Mouse (Mus musculus) CH12.LX (cell line): ENCODE measurements around the gene 1500015O10Rik. TPM values are rescaled to one million over a fixed set of nuclear protein-coding genes. Genes with fewer than 3 reads are reported as not detected.

Experiments used
- DNase-seq: peaks from one replicate; pipeline ENCODE4 v3.0.0-alpha.2; 2013; ENCODE audit errors: extremely low read depth
- H3K27ac ChIP-seq: 2 replicates; pipeline ENCODE4 v1.5.1; 2012; ENCODE audit warnings: low read depth, mild to moderate bottlenecking, control low read depth, moderate library complexity; ENCODE audit not compliant: insufficient read depth
- H3K27me3 ChIP-seq: replicated peaks from 2 replicates; pipeline ENCODE3; 2012; ENCODE audit warnings: inconsistent platforms
- H3K36me3 ChIP-seq, 2 experiments: replicated peaks in 1 of 2; 2 replicates each; pipeline versions ENCODE3 to v1.6.1; 2012; ENCODE audit warnings: inconsistent platforms in 1 of 2, low read length in 1 of 2, mild to moderate bottlenecking in 1 of 2, mixed read lengths in 1 of 2, moderate library complexity in 1 of 2; ENCODE audit not compliant: control insufficient read depth in 1 of 2, insufficient read depth in 1 of 2
- H3K4me1 ChIP-seq, 2 experiments: 2 replicates each; pipeline ENCODE4 v1.6.1; 2012; ENCODE audit warnings: inconsistent platforms in 1 of 2, moderate library complexity in 1 of 2; ENCODE audit not compliant: insufficient read depth in 2 of 2, control insufficient read depth in 1 of 2
- H3K4me2 ChIP-seq: 2 replicates; pipeline ENCODE4 v1.6.1; 2012; ENCODE audit warnings: low read depth, mild to moderate bottlenecking, control low read depth; ENCODE audit not compliant: poor library complexity, insufficient read depth, severe bottlenecking
- H3K4me3 ChIP-seq, 3 experiments: fragments of 150-350 bp in 1 of 3; sonication (generic) in 1 of 3; replicated peaks in 1 of 3; 2 replicates each; pipeline versions ENCODE3 to v1.5.1; 2011 to 2012; ENCODE audit warnings: low read depth in 2 of 3, low read length in 2 of 3, mild to moderate bottlenecking in 2 of 3, moderate library complexity in 2 of 3, control low read depth in 1 of 3, improper control_type of control experiment in 1 of 3, inconsistent platforms in 1 of 3, mixed read lengths in 1 of 3; ENCODE audit not compliant: poor library complexity in 1 of 3
- H3K79me2 ChIP-seq: replicated peaks from 2 replicates; pipeline ENCODE4 v1.6.1; 2012; ENCODE audit warnings: mild to moderate bottlenecking, moderate library complexity; ENCODE audit not compliant: control insufficient read depth, poor library complexity, insufficient read depth, severe bottlenecking; ENCODE audit errors: extremely low read depth
- H3K9ac ChIP-seq: 2 replicates; pipeline ENCODE4 v1.6.1; 2012; ENCODE audit warnings: low read depth, mild to moderate bottlenecking, control low read depth, moderate library complexity; ENCODE audit not compliant: insufficient read depth
- H3K9me3 ChIP-seq: replicated peaks from 2 replicates; pipeline ENCODE3; 2012; ENCODE audit warnings: low read length, inconsistent platforms, mixed read lengths
- BHLHE40 ChIP-seq: IDR thresholded peaks from 2 replicates; pipeline ENCODE4 v1.6.1; 2011; ENCODE audit warnings: mild to moderate bottlenecking, low read depth, low read length, improper control_type of control experiment
- CHD2 ChIP-seq: IDR thresholded peaks from 2 replicates; pipeline ENCODE4 v1.6.1; 2011; ENCODE audit warnings: low read length, improper control_type of control experiment
- CTCF ChIP-seq, 2 experiments: IDR thresholded peaks in 1 of 2; conservative IDR thresholded peaks in 1 of 2; 2 replicates each; pipeline ENCODE4 v1.5.1; 2011 to 2012; ENCODE audit warnings: low read depth in 2 of 2, low read length in 2 of 2, improper control_type of control experiment in 1 of 2, inconsistent platforms in 1 of 2, mild to moderate bottlenecking in 1 of 2, moderate library complexity in 1 of 2
- E2F4 ChIP-seq: IDR thresholded peaks from 2 replicates; pipeline ENCODE4 v1.6.1; 2011; ENCODE audit warnings: low read depth, low read length, improper control_type of control experiment; ENCODE audit not compliant: insufficient replicate concordance
- ELF1 ChIP-seq: IDR thresholded peaks from 2 replicates; pipeline ENCODE4 v1.6.1; 2014; ENCODE audit warnings: low read depth, mild to moderate bottlenecking, inconsistent platforms, low read length, improper control_type of control experiment
- ETS1 ChIP-seq: conservative IDR thresholded peaks from 2 replicates; pipeline ENCODE4 v1.6.1; 2012; ENCODE audit warnings: low read depth, mild to moderate bottlenecking, inconsistent platforms, low read length, improper control_type of control experiment, moderate library complexity
- HCFC1 ChIP-seq: IDR thresholded peaks from 2 replicates; pipeline ENCODE4 v1.6.1; 2012; ENCODE audit warnings: low read depth, mild to moderate bottlenecking, inconsistent platforms, low read length, improper control_type of control experiment
- JUN ChIP-seq: IDR thresholded peaks from 2 replicates; pipeline ENCODE4 v1.6.1; 2011; ENCODE audit warnings: low read depth, mild to moderate bottlenecking, low read length, improper control_type of control experiment, moderate library complexity; ENCODE audit not compliant: insufficient read depth
- JUND ChIP-seq: conservative IDR thresholded peaks from 2 replicates; pipeline ENCODE4 v1.6.1; 2011; ENCODE audit warnings: low read depth, low read length, improper control_type of control experiment
- MAFK ChIP-seq: IDR thresholded peaks from 2 replicates; pipeline ENCODE4 v1.6.1; 2011; ENCODE audit warnings: low read length, improper control_type of control experiment; ENCODE audit not compliant: insufficient replicate concordance
- MAX ChIP-seq: IDR thresholded peaks from 2 replicates; pipeline ENCODE4 v1.6.1; 2011; ENCODE audit warnings: low read length, improper control_type of control experiment
- MAZ ChIP-seq: IDR thresholded peaks from 2 replicates; pipeline ENCODE4 v1.6.1; 2012; ENCODE audit warnings: low read depth, mild to moderate bottlenecking, inconsistent platforms, low read length, improper control_type of control experiment, moderate library complexity
- MEF2A ChIP-seq: IDR thresholded peaks from 2 replicates; pipeline ENCODE4 v1.6.1; 2014; ENCODE audit warnings: low read depth, mild to moderate bottlenecking, inconsistent platforms, low read length, improper control_type of control experiment, borderline replicate concordance
- MYC ChIP-seq: IDR thresholded peaks from 2 replicates; pipeline ENCODE4 v1.6.1; 2011; ENCODE audit warnings: low read depth, mild to moderate bottlenecking, improper control_type of control experiment, low read length
- PAX5 ChIP-seq: IDR thresholded peaks from 2 replicates; pipeline ENCODE4 v1.6.1; 2012; ENCODE audit warnings: low read length, inconsistent platforms, mixed read lengths
- POLR2A ChIP-seq: IDR thresholded peaks from 2 replicates; pipeline ENCODE4 v1.6.1; 2011; ENCODE audit warnings: low read depth, mild to moderate bottlenecking, improper control_type of control experiment, low read length
- RAD21 ChIP-seq: IDR thresholded peaks from 2 replicates; pipeline ENCODE4 v1.6.1; 2011; ENCODE audit warnings: low read depth, mild to moderate bottlenecking, low read length, improper control_type of control experiment, moderate library complexity
- RCOR1 ChIP-seq: conservative IDR thresholded peaks from 2 replicates; pipeline ENCODE4 v1.6.1; 2012; ENCODE audit warnings: low read depth, mild to moderate bottlenecking, inconsistent platforms, low read length, improper control_type of control experiment
- SIN3A ChIP-seq: IDR thresholded peaks from 2 replicates; pipeline ENCODE4 v1.6.1; 2012; ENCODE audit warnings: low read length, improper control_type of control experiment, inconsistent platforms
- SMC3 ChIP-seq: IDR thresholded peaks from 2 replicates; pipeline ENCODE4 v1.6.1; 2011; ENCODE audit warnings: low read depth, low read length, improper control_type of control experiment
- TBP ChIP-seq: conservative IDR thresholded peaks from 2 replicates; pipeline ENCODE4 v1.6.1; 2011; ENCODE audit warnings: low read depth, low read length, improper control_type of control experiment
- TCF12 ChIP-seq: IDR thresholded peaks from 2 replicates; pipeline ENCODE4 v1.6.1; 2014; ENCODE audit warnings: low read depth, mild to moderate bottlenecking, inconsistent platforms, low read length, improper control_type of control experiment
- UBTF ChIP-seq: IDR thresholded peaks from 2 replicates; pipeline ENCODE4 v1.6.1; 2012; ENCODE audit warnings: low read depth, mild to moderate bottlenecking, inconsistent platforms, low read length, improper control_type of control experiment, moderate library complexity
- USF1 ChIP-seq: IDR thresholded peaks from 2 replicates; pipeline ENCODE4 v1.6.1; 2014; ENCODE audit warnings: low read depth, mild to moderate bottlenecking, inconsistent platforms, low read length, improper control_type of control experiment
- USF2 ChIP-seq: conservative IDR thresholded peaks from 2 replicates; pipeline ENCODE4 v1.6.1; 2011; ENCODE audit warnings: low read depth, low read length, improper control_type of control experiment
- ZC3H11A ChIP-seq: IDR thresholded peaks from 2 replicates; pipeline ENCODE4 v1.6.1; 2012; ENCODE audit warnings: low read depth, mild to moderate bottlenecking, inconsistent platforms, low read length, improper control_type of control experiment
- ZKSCAN1 ChIP-seq: IDR thresholded peaks from 2 replicates; pipeline ENCODE4 v1.6.1; 2012; ENCODE audit warnings: low read depth, inconsistent platforms, low read length, improper control_type of control experiment, borderline replicate concordance
- ZMIZ1 ChIP-seq: IDR thresholded peaks from 2 replicates; pipeline ENCODE4 v1.6.1; 2012; ENCODE audit warnings: low read depth, mild to moderate bottlenecking, inconsistent platforms, low read length, improper control_type of control experiment
- ZNF384 ChIP-seq: IDR thresholded peaks from 2 replicates; pipeline ENCODE4 v1.6.1; 2012; ENCODE audit warnings: low read depth, low read length, improper control_type of control experiment, inconsistent platforms
- dilution Hi-C: fragments of 300-500 bp; cut with MboI; formaldehyde crosslinking; loops from 2 replicates; pipeline ENCODE4 v1.14.3; 2020; ENCODE audit warnings: low sequenced_read_pairs; ENCODE audit not compliant: extremely low pct_unique_long_range_greater_than_20kb, extremely low pct_ligation_motif_present
- in situ Hi-C: fragments of 300-500 bp; cut with MboI; formaldehyde crosslinking; loops from 3 replicates; pipeline ENCODE4 v1.14.3; 2019; ENCODE audit warnings: low sequenced_read_pairs, low pct_ligation_motif_present, low pct_unique_long_range_greater_than_20kb, mixed read lengths
- polyA plus RNA-seq: library from polyadenylated mRNA; unstranded; fragments of >175 nt; gene quantifications from 2 replicates; pipeline ENCODE4 v1.2.1, GENCODE M21; 2012; ENCODE audit warnings: low read depth; ENCODE audit not compliant: insufficient read length
- total RNA-seq, 2 experiments: library from RNA; depleted of rRNA; stranded (reverse); fragments of 300-350 nt in 1 of 2; fragments of >200 nt in 1 of 2; gene quantifications; 2 replicates each; pipeline ENCODE4 v1.2.3; 2012 to 2014

The 1500015O10Rik gene
- total and polyA plus RNA-seq, 3 experiments: not detected

- Histone ChIP-seq H3K4me1 (no peaks in the 10 kb centered on the region; a peak in 1 of 4 replicates), H3K4me2 (no peak overlapping the region), H3K79me2 (no peaks in the 10 kb centered on the region), H3K36me3 (peaks cover 21 to 86% of the 10 kb centered on the region in 2 experiments), H3K9ac (no peak overlapping the region), H3K27me3 (no peaks in the 10 kb centered on the region), H3K4me3 (no peak overlapping the region), H3K27ac (no peak overlapping the region), H3K9me3 (no peaks in the 10 kb centered on the region)
- no peak for TF ChIP-seq ZC3H11A
- TF ChIP-seq POLR2A: no peak
- TF ChIP-seq E2F4: no peak
- no peak for TF ChIP-seq HCFC1
- no peak for TF ChIP-seq USF1
- TF ChIP-seq RCOR1: no peak
- no peak for TF ChIP-seq UBTF
- TF ChIP-seq RAD21: no peak
- no peak for TF ChIP-seq ZMIZ1
- TF ChIP-seq MAX: no peak
- no peak for TF ChIP-seq MEF2A
- TF ChIP-seq SIN3A: no peak
- no peak for TF ChIP-seq MAFK
- TF ChIP-seq JUND: no peak
- no peak for TF ChIP-seq ELF1
- TF ChIP-seq ZKSCAN1: no peak
- no peak for TF ChIP-seq JUN
- TF ChIP-seq PAX5: no peak
- TF ChIP-seq ETS1: no peak
- dilution Hi-C loops (no loop called here), in situ Hi-C loops (loop anchor here (25.0 kb wide), 1 partner anchor 265 kb away; no protein-coding TSS in a partner anchor)
- DNase-seq: no peak
These were observed 42.3 kb downstream of the 1500015O10Rik start for GRCm38 (mm10) chr1:43772694-43773093.

GRCm38 (mm10) chr1:43774126-43774525 lies 43.7 kb downstream of the 1500015O10Rik start:
- H3K27ac ChIP-seq: no peak overlapping the region
- H3K4me3 ChIP-seq: no peak overlapping the region
- TF ChIP-seq UBTF: no peak
- no peak for TF ChIP-seq MYC
- no peak for TF ChIP-seq TCF12
- TF ChIP-seq MAFK: no peak
- no peak for TF ChIP-seq ZNF384
- TF ChIP-seq USF1: no peak
- no peak for TF ChIP-seq TBP
- TF ChIP-seq MAZ: no peak
- no peak for TF ChIP-seq SMC3
- no peak for TF ChIP-seq ELF1
- no peak for TF ChIP-seq CTCF (conservative IDR thresholded peaks at IDR 0.05 in 1 of 2, IDR thresholded peaks at IDR 0.05 in 1 of 2; ENCODE audit: low read depth in 2 of 2, low read length in 2 of 2)
- no peak for TF ChIP-seq ZMIZ1
- TF ChIP-seq BHLHE40: no peak
- TF ChIP-seq USF2: no peak
- TF ChIP-seq CHD2: no peak
- TF ChIP-seq SIN3A: no peak
- dilution Hi-C loops (no loop called here), in situ Hi-C loops (loop anchor here (25.0 kb wide), 1 partner anchor 263 kb away; no protein-coding TSS in a partner anchor)
- H3K4me2 ChIP-seq: no peak overlapping the region
- H3K27me3 ChIP-seq: no peaks in the 10 kb centered on the region
- DNase-seq: no peak
- H3K9me3 ChIP-seq: no peaks in the 10 kb centered on the region
- no peaks in the 10 kb centered on the region for H3K79me2 ChIP-seq
- H3K36me3 ChIP-seq: peaks cover 24 to 79% of the 10 kb centered on the region in 2 experiments
- no peaks in the 10 kb centered on the region; a peak in 1 of 4 replicates for H3K4me1 ChIP-seq
- H3K9ac ChIP-seq: no peak overlapping the region
